Comparison of ENCODE assay signal across 8 mouse cellular contexts in the genomic region with DNA sequence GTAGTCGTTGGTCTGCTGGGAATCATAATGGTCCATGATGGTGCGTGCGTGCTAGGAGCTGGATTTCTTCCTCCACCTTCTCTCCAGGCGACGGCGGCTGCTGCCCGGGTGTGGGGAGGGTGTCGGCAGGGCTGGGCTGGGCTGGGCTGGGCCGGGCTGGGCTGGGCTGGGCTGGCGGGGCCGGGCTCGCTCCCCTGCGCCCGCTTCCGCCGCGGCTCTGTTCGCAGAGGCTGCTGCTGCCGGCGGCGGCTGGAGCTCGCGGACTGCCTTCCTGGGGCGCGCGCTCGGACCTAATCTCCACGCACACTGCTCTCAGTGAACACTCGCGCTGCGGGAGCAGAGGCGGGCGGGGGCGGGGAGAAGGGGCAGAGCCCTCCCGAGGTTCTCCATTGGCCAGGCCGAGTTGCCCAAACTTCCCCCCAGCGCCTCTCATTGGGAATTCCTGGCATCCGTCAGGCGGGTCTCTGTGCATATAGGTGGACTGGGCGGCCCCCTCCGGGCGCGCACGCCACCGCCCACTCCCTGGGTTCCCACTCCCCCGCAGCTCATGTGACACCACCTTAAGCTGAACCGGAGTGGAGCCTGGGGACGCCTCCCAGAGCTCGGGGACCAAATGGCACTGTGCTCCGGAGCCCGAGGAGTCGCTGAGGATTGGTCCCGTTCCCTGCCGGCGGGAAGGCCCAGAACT. TPM values are rescaled to one million over a fixed set of nuclear protein-coding genes. Genes with fewer than 3 reads are reported as not detected.
DNase-seq lines count a peak whose midpoint lies in the region; ATAC-seq lines count a peak whose summit lies in the region.

Gene Actn1 (minus strand): TSS at position 316 of the 688 bp plus-strand sequence.

- peak within 1 kb of the TSS; percentile 82 for H3K9ac ChIP-seq in hindbrain, embryonic 12.5 days

- under 1% methylated on average over 55 of the region's 55 CpGs for WGBS in hindbrain, embryonic 12.5 days

- H3K27ac ChIP-seq in hindbrain, embryonic 12.5 days, result peak within 1 kb of the TSS; percentile 89

- no peaks in the 10 kb centered on the region for H3K36me3 ChIP-seq in hindbrain, embryonic 12.5 days

- H3K4me3 ChIP-seq in hindbrain, embryonic 12.5 days, result peak within 1 kb of the TSS; percentile 83

- H3K9me3 ChIP-seq in hindbrain, embryonic 12.5 days (replicated peaks), result no peaks in the 10 kb centered on the region

- peak; percentile 99 for DNase-seq in R1 (ENCODE audit: low read depth, low spot score)
- peak; percentile 92 to 94 for DNase-seq in cerebellum, postnatal 25 days
- DNase-seq in frontal cortex, postnatal 14 days (ENCODE audit: low spot score in 2 of 2), result peak; percentile 88 to 90
- peak; percentile 87 to 94 for DNase-seq in layer of hippocampus, postnatal 14 days (ENCODE audit: low spot score in 2 of 2)
- DNase-seq in lung, postnatal 10 days, result peak; percentile 95
- DNase-seq in retina, adult 2 months (ENCODE audit: low read depth, low spot score), result peak; percentile 90
- peak; percentile 77 for DNase-seq in thymus, postnatal 25 days

- ATAC-seq in hindbrain, embryonic 12.5 days (ENCODE audit: low FRiP score), result peak; percentile 94

- 0 out of 2 replicates have a peak, but pooled peaks cover 2% of the 10 kb centered on the region for H3K27me3 ChIP-seq in hindbrain, embryonic 12.5 days

- H3K4me1 ChIP-seq in hindbrain, embryonic 12.5 days, result peaks cover 12% of the 10 kb centered on the region

- peak within 1 kb of the TSS; percentile 92 for H3K4me2 ChIP-seq in hindbrain, embryonic 12.5 days (replicated peaks)

RNA-seq across cellular contexts. Expression of gene Actn1, which starts in this region (rescaled TPM):
- 23.7 and 26.0 TPM in 2 replicates for polyA plus RNA-seq in hindbrain, embryonic 12.5 days (2016; fragmentation: Nextera tagmentation; extraction: Ambion mirVana)
- 10 to 100 TPM; 86.0 to 91.2 TPM for total RNA-seq in layer of hippocampus, postnatal 14 days (2021)

Comparison
In these comparisons a context has a peak if more than half of its experiments do, and no peak if none do; other contexts are left out.
1. Peak in every context shown above with its lines: DNase-seq, ATAC-seq, H3K4me3 ChIP-seq and H3K27ac ChIP-seq.